Mouse (Mus musculus) MEL (cell line): Measurements from ENCODE around the gene Gon7.

Experiments
- CTCF ChIP-seq, 3 experiments: IDR thresholded peaks in 2 of 3; conservative IDR thresholded peaks in 1 of 3; 2 replicates each; pipeline ENCODE4 v1.5.1; 2011 to 2012; ENCODE audit warnings: low read length in 3 of 3, low read depth in 2 of 3, mild to moderate bottlenecking in 2 of 3, improper control_type of control experiment in 1 of 3, inconsistent platforms in 1 of 3, mixed read lengths in 1 of 3, moderate library complexity in 1 of 3; ENCODE audit not compliant: control insufficient read depth in 1 of 3, insufficient read depth in 1 of 3, poor library complexity in 1 of 3, severe bottlenecking in 1 of 3
- EP300 ChIP-seq, 2 experiments: IDR thresholded peaks; 2 replicates each; pipeline ENCODE4 v1.6.1; 2011; ENCODE audit warnings: improper control_type of control experiment in 2 of 2, low read length in 2 of 2, low read depth in 1 of 2, mild to moderate bottlenecking in 1 of 2
- GABPA ChIP-seq: IDR thresholded peaks from 2 replicates; pipeline ENCODE4 v1.6.1; 2012; ENCODE audit warnings: low read depth, mild to moderate bottlenecking, inconsistent platforms, low read length, improper control_type of control experiment, moderate library complexity
- MAX ChIP-seq: IDR thresholded peaks from 2 replicates; pipeline ENCODE4 v1.6.1; 2011; ENCODE audit warnings: low read length, improper control_type of control experiment

DNA sequence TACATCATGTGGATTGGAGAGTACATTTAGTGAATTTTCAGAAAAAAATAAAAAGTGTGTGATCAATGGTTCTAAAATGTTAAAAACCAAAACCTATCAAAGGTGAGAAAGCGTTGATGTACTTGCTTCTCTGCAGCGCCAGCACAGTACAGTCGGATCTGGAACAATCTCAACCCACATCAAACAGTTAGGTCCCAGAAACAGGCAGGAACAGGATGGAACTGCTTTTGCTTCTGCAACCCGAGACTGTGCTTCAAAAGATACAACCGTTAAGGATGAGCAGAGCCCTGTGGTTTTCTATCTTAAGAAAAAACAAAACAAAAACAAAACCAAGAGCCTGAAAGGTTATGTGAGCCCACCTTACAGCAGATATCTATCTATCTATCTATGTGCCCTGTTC is 25.2 kb upstream of the Gon7 start:
- no peak for TF ChIP-seq GABPA
- no peak for TF ChIP-seq EP300 (IDR thresholded peaks at IDR 0.05; ENCODE audit: low read depth in 1 of 2, low read length in 2 of 2)
- TF ChIP-seq MAX: no peak
- no peak for TF ChIP-seq CTCF (IDR thresholded peaks at IDR 0.05 in 2 of 3, conservative IDR thresholded peaks at IDR 0.05 in 1 of 3; ENCODE audit: control insufficient read depth in 1 of 3, insufficient read depth in 1 of 3, low read depth in 2 of 3, low read length in 3 of 3, poor library complexity in 1 of 3, severe bottlenecking in 1 of 3)
